Mouse (Mus musculus) forebrain, embryonic 14.5 days (tissue): Measurements from ENCODE around the gene Chrm4. TPM values are rescaled to one million over a fixed set of nuclear protein-coding genes. Genes with fewer than 3 reads are reported as not detected.
A peak's percentile ranks its signal among the peaks of the same experiment; 100 is the strongest.

Experiments
- ATAC-seq: fragments of 200-750 bp; cut with Nextera tagmentation; 2 replicates; pipeline ENCODE4 v1.8.0; 2017; ENCODE audit warnings: mild to moderate bottlenecking, moderate library complexity
- DNase-seq: peaks from one replicate; pipeline ENCODE4 v3.0.0-alpha.2; 2015; ENCODE audit warnings: low spot score
- H3K27ac ChIP-seq: fragments of 300-500 bp; sonication (generic); 2 replicates; pipeline ENCODE4 v1.5.1; 2014; ENCODE audit warnings: low read depth, mild to moderate bottlenecking, control low read depth, low read length, moderate library complexity
- H3K27me3 ChIP-seq: fragments of 300-500 bp; sonication (generic); replicated peaks from 2 replicates; pipeline ENCODE4 v1.6.1; 2014; ENCODE audit warnings: low read length, control low read depth, mixed read lengths; ENCODE audit not compliant: control insufficient read depth, insufficient read depth
- H3K36me3 ChIP-seq: fragments of 300-500 bp; sonication (generic); 2 replicates; pipeline ENCODE4 v1.6.1; 2014; ENCODE audit warnings: low read length, control low read depth; ENCODE audit not compliant: control insufficient read depth, insufficient read depth
- H3K4me1 ChIP-seq: fragments of 300-500 bp; sonication (generic); 2 replicates; pipeline ENCODE4 v1.6.1; 2014; ENCODE audit warnings: antibody characterized with exemption, low read length, control low read depth; ENCODE audit not compliant: control insufficient read depth, insufficient read depth
- H3K4me2 ChIP-seq: fragments of 300-500 bp; sonication (generic); 2 replicates; pipeline ENCODE4 v1.6.1; 2014; ENCODE audit warnings: mild to moderate bottlenecking, control low read depth, low read length
- H3K4me3 ChIP-seq: fragments of 300-500 bp; sonication (generic); 2 replicates; pipeline ENCODE4 v1.5.1; 2014; ENCODE audit warnings: low read depth, low read length, control low read depth
- H3K9ac ChIP-seq: fragments of 300-500 bp; sonication (generic); 2 replicates; pipeline ENCODE4 v1.6.1; 2014; ENCODE audit warnings: mild to moderate bottlenecking, low read length, control low read depth, moderate library complexity
- H3K9me3 ChIP-seq: fragments of 300-500 bp; sonication (generic); replicated peaks from 2 replicates; pipeline ENCODE4 v1.6.1; 2016; ENCODE audit warnings: low read length, control low read depth, mixed read lengths; ENCODE audit not compliant: control insufficient read depth
- WGBS: fragments of 180-500 bp; shearing (Covaris S2); extraction: QIAGEN DNeasy Blood & Tissue Kit; methylation state at CpG from one replicate; pipeline ENCODE4 v1.1.7; 2014; 5-methylcytosine and 5-hydroxymethylcytosine counted together
- polyA plus RNA-seq: library from polyadenylated mRNA; unstranded; fragments of >200 nt; fragmentation: Nextera tagmentation; extraction: Ambion mirVana; gene quantifications from 2 replicates; pipeline ENCODE4 v1.2.1, GENCODE M21; 2014

The Chrm4 gene
- polyA plus RNA-seq, 1 experiment from 2014 or later, result 0.83 TPM

DNA sequence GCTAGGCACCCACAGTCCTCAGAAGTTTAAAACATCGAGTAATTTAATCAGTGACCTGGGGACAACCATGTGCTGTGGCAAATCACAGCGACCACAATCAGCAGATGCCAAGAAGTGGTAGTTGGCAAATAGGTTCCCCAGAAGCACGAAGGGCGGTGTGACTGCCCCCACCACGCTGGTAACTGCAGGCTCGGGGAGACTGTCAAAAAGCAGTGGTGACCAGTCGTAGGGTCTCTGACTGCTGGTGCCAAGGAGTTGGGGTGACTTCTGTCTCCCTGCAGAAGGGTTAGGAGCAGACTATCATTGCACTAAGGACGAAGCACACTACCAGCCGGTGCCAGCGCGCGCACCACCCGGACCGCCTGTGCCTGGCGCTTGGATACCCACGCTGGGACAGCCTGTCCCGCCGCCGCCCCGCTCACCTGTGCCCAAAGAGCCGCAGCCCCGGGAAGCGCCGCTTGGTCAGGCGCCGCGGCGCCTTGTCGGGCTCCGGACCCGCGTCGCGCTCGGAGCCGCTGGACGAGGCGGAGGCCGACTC is 35.9 kb downstream of the Chrm4 start:
- Histone ChIP-seq H3K27me3 (no peaks in the 10 kb centered on the region), H3K4me1 (peaks cover 5% of the 10 kb centered on the region; the same call in 1 of the 2 replicates), H3K9ac (peak overlapping the region; percentile 89), H3K36me3 (no peaks in the 10 kb centered on the region), H3K4me3 (peak overlapping the region; percentile 83), H3K4me2 (peak overlapping the region; percentile 76), H3K27ac (peak overlapping the region; percentile 52; the same call in 1 of the 2 replicates), H3K9me3 (no peaks in the 10 kb centered on the region)
- ATAC-seq, result no peak
- DNase-seq, result no peak
- WGBS, result under 1% methylated on average over 37 of the region's 39 CpGs

DNA sequence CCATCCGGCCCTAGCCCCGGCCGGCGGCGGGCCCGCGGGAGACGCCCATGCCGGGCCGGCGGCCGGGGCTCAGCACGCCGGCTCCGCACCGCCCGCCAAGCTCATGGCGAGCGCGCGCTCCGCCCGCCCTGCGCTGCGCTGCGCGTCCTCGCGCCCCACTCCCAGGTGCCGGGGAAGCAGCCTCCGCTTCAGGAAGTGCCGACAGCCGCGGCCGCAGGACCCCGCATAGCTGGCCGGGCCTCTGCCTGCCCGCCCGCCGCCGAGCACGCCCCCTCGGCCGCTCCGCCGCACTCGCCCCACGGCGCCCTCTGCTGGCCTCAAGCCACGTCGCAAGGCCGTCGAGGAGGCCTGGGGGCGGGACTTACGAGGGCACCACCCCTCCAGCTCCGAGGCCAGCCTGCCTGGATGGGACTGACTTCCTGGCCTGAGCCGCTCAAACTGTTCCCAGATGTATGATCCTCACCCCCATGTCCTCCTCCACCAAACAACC is 36.4 kb downstream of the Chrm4 start:
- peak overlapping the region; percentile 76 for H3K4me2 ChIP-seq
- no peaks in the 10 kb centered on the region for H3K36me3 ChIP-seq
- H3K4me3 ChIP-seq, result peak overlapping the region; percentile 83
- H3K9ac ChIP-seq, result peak overlapping the region; percentile 89
- peaks cover 4% of the 10 kb centered on the region; the same call in 1 of the 2 replicates for H3K4me1 ChIP-seq
- no peaks in the 10 kb centered on the region for H3K27me3 ChIP-seq
- peak overlapping the region; percentile 52; the same call in 1 of the 2 replicates for H3K27ac ChIP-seq
- peak; percentile 89 for DNase-seq
- ATAC-seq, result peak; percentile 93
- 0% methylated on average over 27 of the region's 57 CpGs for WGBS
- H3K9me3 ChIP-seq, result no peaks in the 10 kb centered on the region

DNA sequence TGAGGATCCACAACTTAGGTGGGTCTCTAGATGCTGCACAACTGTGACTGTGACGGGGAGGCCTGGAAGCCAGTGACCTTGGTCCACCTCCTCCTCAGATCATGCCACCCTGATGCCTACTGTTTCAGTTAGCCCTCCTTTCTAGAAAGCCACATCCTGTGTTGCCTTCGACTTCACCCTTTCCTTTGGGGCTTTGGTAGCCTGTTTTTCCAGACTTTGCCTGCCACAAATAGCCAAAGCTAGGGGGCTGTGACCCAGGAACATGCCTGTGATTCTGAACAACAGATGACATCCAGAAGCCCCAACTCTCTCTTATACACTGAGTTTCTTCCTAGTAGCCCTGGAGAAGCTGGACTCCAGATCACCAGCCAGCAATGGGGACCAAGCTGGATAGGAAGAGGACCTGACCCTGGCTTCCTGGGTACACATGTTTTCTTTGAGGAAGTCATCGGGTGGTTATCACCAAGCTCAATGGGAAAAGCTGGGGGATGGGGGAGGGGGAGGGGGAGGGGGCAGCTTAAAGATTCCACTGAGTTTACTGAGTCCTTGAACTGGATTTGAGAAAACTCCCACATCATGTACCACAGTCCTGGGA is 37.7 kb downstream of the Chrm4 start:
- Histone ChIP-seq H3K9me3 (no peaks in the 10 kb centered on the region), H3K4me1 (peaks cover 4% of the 10 kb centered on the region; the same call in 1 of the 2 replicates), H3K36me3 (no peaks in the 10 kb centered on the region), H3K4me2 (0 out of 2 replicates have a peak overlapping the region, but pooled peaks have one; percentile 5), H3K27me3 (no peaks in the 10 kb centered on the region), H3K4me3 (no peak overlapping the region), H3K9ac (no peak overlapping the region), H3K27ac (no peak overlapping the region)
- WGBS, result 81% methylated on average over 3 of the region's 3 CpGs
- ATAC-seq (no peak), DNase-seq (no peak)

DNA sequence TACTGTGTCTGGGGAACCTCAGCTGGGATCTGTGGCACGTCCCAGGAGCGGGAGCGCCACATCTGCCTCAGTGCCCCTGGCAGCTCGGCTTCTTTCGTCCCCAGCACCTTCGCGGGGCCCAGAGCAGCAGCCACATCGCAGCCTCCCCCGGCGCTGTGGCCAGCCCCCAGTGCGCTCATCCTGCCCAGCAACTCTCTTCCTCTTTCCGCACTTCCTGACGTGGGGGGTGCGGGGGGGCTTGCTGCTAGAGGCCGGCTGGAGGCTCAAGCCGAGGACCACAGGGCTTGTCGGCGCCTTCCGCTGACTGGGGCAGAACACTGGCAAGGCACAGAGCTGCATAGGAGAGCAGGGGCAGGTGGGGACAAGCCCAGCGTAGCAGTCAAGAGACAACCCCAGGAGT is 38.4 kb downstream of the Chrm4 start:
- no peak for DNase-seq
- no peaks in the 10 kb centered on the region for H3K27me3 ChIP-seq
- no peak overlapping the region for H3K4me3 ChIP-seq
- H3K9ac ChIP-seq, result 0 out of 2 replicates have a peak overlapping the region, but pooled peaks have one; percentile 21
- 25% methylated on average over 18 of the region's 20 CpGs for WGBS
- H3K36me3 ChIP-seq, result no peaks in the 10 kb centered on the region
- no peaks in the 10 kb centered on the region for H3K9me3 ChIP-seq
- no peak overlapping the region for H3K4me2 ChIP-seq
- no peak for ATAC-seq
- H3K27ac ChIP-seq, result no peak overlapping the region
- peaks cover 4% of the 10 kb centered on the region; the same call in 1 of the 2 replicates for H3K4me1 ChIP-seq

DNA sequence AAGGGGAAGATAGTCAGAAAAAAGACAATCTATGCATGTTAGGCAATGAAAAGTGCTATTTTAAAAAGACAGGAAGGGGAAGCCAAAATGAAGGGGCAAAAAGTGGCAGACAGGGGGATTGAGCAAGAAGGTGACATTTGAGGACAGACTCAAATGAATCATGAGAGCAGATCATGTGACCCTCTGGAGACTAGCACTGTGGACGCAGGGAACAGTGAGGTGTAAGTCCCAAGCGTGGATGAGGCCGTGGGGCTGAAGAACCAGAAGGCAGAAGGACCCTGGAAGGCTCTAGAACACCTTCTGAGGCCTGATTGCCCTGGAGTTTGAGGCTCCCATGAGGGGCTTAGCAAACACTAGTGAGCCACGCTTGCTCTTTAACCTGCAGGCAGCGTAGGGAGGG is 39.3 kb downstream of the Chrm4 start:
- no peak overlapping the region for H3K4me3 ChIP-seq
- no peaks in the 10 kb centered on the region for H3K36me3 ChIP-seq
- H3K9me3 ChIP-seq, result no peaks in the 10 kb centered on the region
- no peak overlapping the region for H3K27ac ChIP-seq
- no peak overlapping the region for H3K9ac ChIP-seq
- 84% methylated on average over 5 of the region's 5 CpGs for WGBS
- no peaks in the 10 kb centered on the region for H3K27me3 ChIP-seq
- peaks cover 10% of the 10 kb centered on the region for H3K4me1 ChIP-seq
- H3K4me2 ChIP-seq, result no peak overlapping the region
- ATAC-seq, result no peak
- no peak for DNase-seq

DNA sequence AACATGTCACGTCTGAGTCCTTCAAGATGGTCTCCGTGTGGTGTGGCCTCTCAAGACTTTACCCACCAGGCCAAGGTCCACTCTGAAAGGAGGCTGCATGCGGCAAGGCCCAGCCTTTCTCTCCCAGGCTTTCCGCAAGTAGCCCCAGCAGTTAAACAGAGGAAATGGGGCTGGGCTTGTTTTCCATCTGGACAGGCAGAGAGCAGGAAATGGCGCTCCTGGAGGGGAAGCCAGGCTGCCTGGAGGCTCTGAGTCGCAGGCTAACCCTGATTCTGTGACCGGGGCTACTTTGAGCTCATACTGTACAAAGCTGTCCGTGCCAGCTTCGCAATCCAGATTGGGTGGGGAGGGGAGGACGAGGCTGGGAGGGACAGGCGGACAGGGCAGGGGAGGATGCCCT is 40.9 kb downstream of the Chrm4 start:
- Histone ChIP-seq H3K27me3 (no peaks in the 10 kb centered on the region), H3K9ac (no peak overlapping the region), H3K4me1 (peaks cover 15% of the 10 kb centered on the region), H3K4me3 (no peak overlapping the region), H3K27ac (no peak overlapping the region), H3K9me3 (no peaks in the 10 kb centered on the region), H3K4me2 (no peak overlapping the region), H3K36me3 (no peaks in the 10 kb centered on the region)
- ATAC-seq (no peak), DNase-seq (no peak)
- 74% methylated on average over 11 of the region's 11 CpGs for WGBS

DNA sequence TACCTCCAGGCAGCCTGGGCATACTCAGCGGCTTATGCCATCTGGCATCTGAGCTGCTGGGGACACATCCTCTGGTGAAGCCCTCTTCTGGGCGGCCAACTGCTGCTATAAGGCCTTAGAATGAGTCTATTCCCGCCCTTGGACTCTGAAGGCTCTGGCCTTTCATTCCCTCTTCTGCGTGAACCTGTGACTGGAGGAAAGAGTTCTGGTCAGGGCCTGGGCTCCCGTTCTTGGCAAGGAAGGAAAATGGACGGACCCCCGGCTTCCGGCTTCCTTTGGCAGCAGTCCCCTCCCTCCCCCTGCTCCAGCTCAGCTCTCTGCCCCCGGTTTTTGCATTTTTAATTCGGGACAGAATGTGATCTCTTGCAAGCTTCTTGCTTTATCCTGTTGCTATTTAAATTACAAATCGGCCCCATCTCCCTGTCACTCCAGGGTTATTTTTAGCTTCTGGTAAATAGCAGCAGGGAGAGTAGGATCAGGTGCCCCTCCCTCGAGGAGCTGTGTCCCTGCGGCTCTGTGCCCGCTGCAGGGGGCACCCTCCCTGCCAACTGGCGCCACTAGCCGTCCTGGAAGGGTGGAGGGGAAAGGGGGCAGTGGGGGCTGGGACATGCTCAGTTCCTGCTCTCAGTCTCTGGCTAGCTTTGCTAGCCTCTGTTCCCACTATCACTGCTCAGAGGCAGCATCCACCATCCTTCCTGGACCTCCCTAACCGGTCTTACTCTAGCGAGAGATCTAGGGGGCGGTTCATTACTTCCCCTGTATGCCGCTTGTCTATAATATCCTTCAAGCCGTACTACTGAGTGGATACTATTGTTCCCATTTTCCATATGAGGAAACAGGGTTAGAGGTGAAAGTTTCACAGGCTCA is 44.4 kb downstream of the Chrm4 start:
- DNase-seq, result peak; percentile 71
- Histone ChIP-seq H3K9ac (peak overlapping the region; percentile 49), H3K27me3 (peaks cover 22% of the 10 kb centered on the region), H3K4me1 (peaks cover 24% of the 10 kb centered on the region), H3K36me3 (no peaks in the 10 kb centered on the region), H3K4me2 (peak overlapping the region; percentile 35), H3K9me3 (no peaks in the 10 kb centered on the region), H3K27ac (peak overlapping the region; percentile 78), H3K4me3 (no peak overlapping the region)
- 15% methylated on average over 21 of the region's 21 CpGs for WGBS
- ATAC-seq, result peak; percentile 50

DNA sequence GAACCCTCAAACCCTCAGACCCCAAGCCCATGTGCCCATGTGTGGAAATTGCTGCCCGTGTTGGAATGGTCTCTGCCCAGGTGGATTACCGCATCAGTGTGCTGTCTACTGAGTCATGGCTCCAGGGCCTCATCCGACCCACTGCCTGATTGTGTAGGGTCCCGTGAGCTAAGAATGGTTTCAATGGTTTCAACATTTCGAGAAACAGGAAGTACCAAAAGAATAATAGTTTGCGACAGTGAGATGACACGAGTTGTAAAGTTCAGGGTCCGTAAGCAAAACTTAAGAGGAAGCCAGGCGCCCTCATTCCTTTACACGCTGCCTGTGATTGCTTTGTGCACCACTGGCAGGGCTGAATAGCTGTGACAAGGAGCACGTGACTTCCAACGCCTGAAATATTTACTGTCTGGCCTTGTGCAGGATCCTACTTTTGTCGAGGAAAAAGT is 45.1 kb downstream of the Chrm4 start:
- no peak for DNase-seq
- Histone ChIP-seq H3K9me3 (no peaks in the 10 kb centered on the region), H3K9ac (no peak overlapping the region; the same call in 1 of the 2 replicates), H3K4me2 (peak overlapping the region; percentile 35), H3K4me3 (no peak overlapping the region), H3K27me3 (peaks cover 28% of the 10 kb centered on the region), H3K27ac (no peak overlapping the region), H3K4me1 (peaks cover 24% of the 10 kb centered on the region), H3K36me3 (no peaks in the 10 kb centered on the region)
- 38% methylated on average over 13 of the region's 13 CpGs for WGBS
- ATAC-seq, result 0 out of 2 replicates have a peak, but pooled peaks have one; percentile 1
